Comparison of ENCODE assay signal across 14 mouse cellular contexts in genomic region chr4:134705311-134705710, GRCm38 (mm10). TPM values are rescaled to one million over a fixed set of nuclear protein-coding genes. Genes with fewer than 3 reads are reported as not detected.
DNase-seq lines count a peak whose midpoint lies in the region; ATAC-seq lines count a peak whose summit lies in the region.
"Had no signal": no experiment of that assay in that cellular context is flagged by ENCODE, and none has a peak within 500 bp of the region (broad histone marks: within the 10 kb centered on the region; RNA-seq: fewer than 3 reads in every experiment).

No protein-coding gene starts in this region.

- peak overlapping the region; percentile 78; the same call in 1 of the 2 replicates for H3K9ac ChIP-seq in hindbrain, embryonic 13.5 days
- H3K9ac ChIP-seq in midbrain, embryonic 12.5 days (replicated peaks), result peak overlapping the region; percentile 65; the same call in 1 of the 2 replicates

- H3K9me3 ChIP-seq in hindbrain, embryonic 13.5 days, result no peaks in the 10 kb centered on the region
- H3K9me3 ChIP-seq in midbrain, embryonic 12.5 days, result no peaks in the 10 kb centered on the region
- H3K9me3 ChIP-seq: embryonic facial prominence, embryonic 13.5 days; heart, embryonic 13.5 days; lung, embryonic 15.5 days had no signal

- peak; percentile 28 for DNase-seq in cerebellum, adult 9-11 months
- DNase-seq in cerebellum, postnatal 36 days, result no peak
- peak; percentile 33 for DNase-seq in MN1 (ENCODE audit: low spot score)
- no peak for DNase-seq in layer of hippocampus, postnatal 25 days (ENCODE audit: extremely low spot score in 1 of 2, low spot score in 1 of 2)
- no peak for DNase-seq in adrenal gland, postnatal 14 days
- DNase-seq: cerebellum, adult 8-10 months; kidney, postnatal 4 days; thymus, adult 18-20 months had no signal

- H3K27ac ChIP-seq in hindbrain, embryonic 13.5 days, result peak overlapping the region; percentile 89
- no peak overlapping the region for H3K27ac ChIP-seq in midbrain, embryonic 12.5 days (replicated peaks)
- H3K27ac ChIP-seq: embryonic facial prominence, embryonic 13.5 days; lung, embryonic 15.5 days had no signal

- H3K4me1 ChIP-seq in hindbrain, embryonic 13.5 days (replicated peaks), result peaks cover 45% of the 10 kb centered on the region
- H3K4me1 ChIP-seq in midbrain, embryonic 12.5 days, result peaks cover 26% of the 10 kb centered on the region

- WGBS in hindbrain, embryonic 13.5 days, result 60% methylated on average over 5 of the region's 5 CpGs
- 74% methylated on average over 5 of the region's 5 CpGs for WGBS in midbrain, embryonic 12.5 days

- H3K36me3 ChIP-seq in hindbrain, embryonic 13.5 days, result no peaks in the 10 kb centered on the region
- no peaks in the 10 kb centered on the region for H3K36me3 ChIP-seq in midbrain, embryonic 12.5 days
- H3K36me3 ChIP-seq: embryonic facial prominence, embryonic 13.5 days; heart, embryonic 13.5 days; lung, embryonic 15.5 days had no signal

- ATAC-seq in hindbrain, embryonic 13.5 days (ENCODE audit: low FRiP score), result no peak
- no peak for ATAC-seq in midbrain, embryonic 12.5 days (ENCODE audit: low FRiP score, low read depth)
- ATAC-seq in megakaryocyte-erythroid progenitor cell, adult 5-6 weeks (replicated peaks; ENCODE audit: low FRiP score, low TSS enrichment, poor library complexity, severe bottlenecking), result no peak

- H3K4me3 ChIP-seq in hindbrain, embryonic 13.5 days, result peak overlapping the region; percentile 65
- H3K4me3 ChIP-seq in midbrain, embryonic 12.5 days, result peak overlapping the region; percentile 59; the same call in 1 of the 2 replicates

- peak overlapping the region; percentile 98 for H3K4me2 ChIP-seq in hindbrain, embryonic 13.5 days
- H3K4me2 ChIP-seq in midbrain, embryonic 12.5 days (replicated peaks), result peak overlapping the region; percentile 99

- H3K27me3 ChIP-seq in hindbrain, embryonic 13.5 days, result peaks cover 31% of the 10 kb centered on the region
- H3K27me3 ChIP-seq in midbrain, embryonic 12.5 days, result peaks cover 47% of the 10 kb centered on the region

RNA-seq across cellular contexts. Expression of gene Man1c1, which starts 1.2 kb away (rescaled TPM):
- polyA plus RNA-seq in hindbrain, embryonic 13.5 days (2015; fragmentation: Nextera tagmentation; extraction: Ambion mirVana), result 3.6 and 3.8 TPM in 2 replicates
- 5.4 and 6.5 TPM in 2 replicates for polyA plus RNA-seq in midbrain, embryonic 12.5 days (2016; fragmentation: Nextera tagmentation; extraction: Ambion mirVana)
- 10 to 100 TPM; 20.9 to 22.3 TPM for total RNA-seq in layer of hippocampus, postnatal 25 days (2021)
- 19.6 and 21.5 TPM in 2 replicates for total RNA-seq in adrenal gland, postnatal 14 days (2021)
- total RNA-seq in megakaryocyte-erythroid progenitor cell, adult 5-6 weeks (2014; fragmentation: Nextera tagmentation), result 0.49 and 0.59 TPM in 2 replicates
- 0.53 TPM in 1 of 2 replicates, not detected in the other for total RNA-seq in megakaryocyte-erythroid progenitor cell, adult 5-6 weeks (2017)

Comparison
In these comparisons a context has a peak if more than half of its experiments do, and no peak if none do; other contexts are left out.
1. DNase-seq: peak in cerebellum, adult 9-11 months (single experiment) and MN1 (single experiment); none in cerebellum, postnatal 36 days (0 of 2), layer of hippocampus, postnatal 25 days (0 of 2) and adrenal gland, postnatal 14 days (single experiment).
2. RNA of gene Man1c1, which starts 1.2 kb away (total RNA-seq): 20.9 to 22.3 TPM in layer of hippocampus, postnatal 25 days and 19.6 to 21.5 TPM in adrenal gland, postnatal 14 days; 0.49 to 0.59 TPM in megakaryocyte-erythroid progenitor cell, adult 5-6 weeks; every median in the first group is over 10 times any median in the second.